Mouse (Mus musculus) ES-E14 (cell line): Measurements from ENCODE around the gene Clrn1.

Experiments used
- CHD2 ChIP-seq: IDR thresholded peaks from 2 replicates; pipeline ENCODE4 v1.6.1; 2014; ENCODE audit warnings: mild to moderate bottlenecking, low read depth, low read length, inconsistent platforms
- HCFC1 ChIP-seq: IDR thresholded peaks from 2 replicates; pipeline ENCODE4 v1.6.1; 2012; ENCODE audit warnings: low read length, inconsistent platforms, borderline replicate concordance; ENCODE audit not compliant: insufficient read depth
- ZC3H11A ChIP-seq: IDR thresholded peaks from 2 replicates; pipeline ENCODE4 v1.6.1; 2012; ENCODE audit warnings: low read depth, mild to moderate bottlenecking, inconsistent platforms, low read length, borderline replicate concordance
- ZNF384 ChIP-seq: IDR thresholded peaks from 2 replicates; pipeline ENCODE4 v1.6.1; 2012; ENCODE audit warnings: low read depth, low read length, inconsistent platforms

- TF ChIP-seq CHD2 (no peak), HCFC1 (no peak), ZNF384 (no peak), ZC3H11A (no peak)
These were observed 9.4 kb upstream of the Clrn1 start for GRCm38 (mm10) chr3:58894529-58894928.
